13 mouse cellular contexts compared by ENCODE assay signal in genomic region chr1:134773256-134773655, GRCm38 (mm10).
DNase-seq lines count a peak whose midpoint lies in the region; ATAC-seq and TF ChIP-seq lines count a peak whose summit lies in the region.
"Had no signal": no experiment of that assay in that cellular context is flagged by ENCODE, and none has a peak within 500 bp of the region (broad histone marks: within the 10 kb centered on the region; RNA-seq: fewer than 3 reads in every experiment).

No protein-coding gene starts in this region.

- WGBS in heart, embryonic 12.5 days, result 69% methylated on average over 12 of the region's 12 CpGs
- 58% methylated on average over 12 of the region's 12 CpGs for WGBS in heart, embryonic 11.5 days (ENCODE audit: insufficient replicate concordance)
- WGBS in lung, embryonic 16.5 days, result 32% methylated on average over 12 of the region's 12 CpGs
- WGBS in heart, postnatal 0 days, result 65% methylated on average over 12 of the region's 12 CpGs
- 56% methylated on average over 12 of the region's 12 CpGs for WGBS in stomach, embryonic 15.5 days

- H3K4me2 ChIP-seq in heart, embryonic 12.5 days, result no peak overlapping the region
- no peak overlapping the region for H3K4me2 ChIP-seq in heart, embryonic 11.5 days
- H3K4me2 ChIP-seq in lung, embryonic 16.5 days (ENCODE audit: low read depth, low read length), result no peak overlapping the region
- no peak overlapping the region for H3K4me2 ChIP-seq in heart, postnatal 0 days (ENCODE audit: low read depth, low read length)
- H3K4me2 ChIP-seq in stomach, embryonic 15.5 days, result no peak overlapping the region
- H3K4me2 ChIP-seq: embryonic facial prominence, embryonic 12.5 days; hindbrain, embryonic 14.5 days had no signal

- no peak for TF ChIP-seq CTCF in heart, postnatal 0 days (IDR thresholded peaks at IDR 0.05; ENCODE audit: low read depth)

- H3K4me3 ChIP-seq in heart, embryonic 12.5 days, result no peak overlapping the region
- H3K4me3 ChIP-seq in heart, embryonic 11.5 days (ENCODE audit: low read depth, low read length), result no peak overlapping the region
- H3K4me3 ChIP-seq in lung, embryonic 16.5 days (ENCODE audit: low read length), result no peak overlapping the region
- H3K4me3 ChIP-seq in heart, postnatal 0 days (ENCODE audit: low read depth, low read length), result no peak overlapping the region
- no peak overlapping the region for H3K4me3 ChIP-seq in stomach, embryonic 15.5 days (replicated peaks)
- H3K4me3 ChIP-seq: embryonic facial prominence, embryonic 12.5 days had no signal

- peak overlapping the region; percentile 22; the same call in 1 of the 2 replicates for H3K27ac ChIP-seq in heart, embryonic 12.5 days (ENCODE audit: poor library complexity, severe bottlenecking)
- H3K27ac ChIP-seq in heart, embryonic 11.5 days (ENCODE audit: low read depth, low read length), result no peak overlapping the region
- H3K27ac ChIP-seq in lung, embryonic 16.5 days (ENCODE audit: low read length), result peak overlapping the region; percentile 91
- peak overlapping the region; percentile 31 for H3K27ac ChIP-seq in heart, postnatal 0 days (ENCODE audit: low read depth)
- H3K27ac ChIP-seq in stomach, embryonic 15.5 days, result peak overlapping the region; percentile 93
- H3K27ac ChIP-seq: embryonic facial prominence, embryonic 12.5 days; hindbrain, embryonic 14.5 days; macrophage had no signal

- DNase-seq in lung, adult 18-20 months, result no peak
- no peak for DNase-seq in heart, postnatal 0 days (ENCODE audit: low spot score)
- DNase-seq in thymus, postnatal 36 days, result no peak
- DNase-seq: cerebellum, postnatal 10 days; right cerebral cortex, postnatal 4 days; thymus, postnatal 25 days had no signal

- peaks cover 73% of the 10 kb centered on the region for H3K36me3 ChIP-seq in heart, embryonic 12.5 days
- peaks cover 12% of the 10 kb centered on the region for H3K36me3 ChIP-seq in heart, embryonic 11.5 days (ENCODE audit: control insufficient read depth, insufficient read depth, low read length)
- H3K36me3 ChIP-seq in lung, embryonic 16.5 days (ENCODE audit: control insufficient read depth, insufficient read depth, low read length), result peaks cover 8% of the 10 kb centered on the region; the same call in 1 of the 2 replicates
- peaks cover 77% of the 10 kb centered on the region for H3K36me3 ChIP-seq in heart, postnatal 0 days (replicated peaks; ENCODE audit: control insufficient read depth, insufficient read depth, low read length)
- H3K36me3 ChIP-seq in stomach, embryonic 15.5 days, result peaks cover 3% of the 10 kb centered on the region; the same call in 1 of the 2 replicates

- ATAC-seq in heart, embryonic 12.5 days (ENCODE audit: insufficient number of reproducible peaks, low FRiP score), result no peak
- no peak for ATAC-seq in heart, embryonic 11.5 days (replicated peaks; ENCODE audit: insufficient number of reproducible peaks, low FRiP score, low TSS enrichment)
- peak; percentile 19; the same call in 1 of the 2 replicates for ATAC-seq in lung, embryonic 16.5 days (ENCODE audit: low read depth)
- no peak for ATAC-seq in heart, postnatal 0 days (ENCODE audit: insufficient read depth, low read depth)
- ATAC-seq in stomach, embryonic 15.5 days (ENCODE audit: insufficient read depth, low FRiP score, low read depth), result no peak

- peaks cover 50% of the 10 kb centered on the region for H3K4me1 ChIP-seq in heart, embryonic 12.5 days (replicated peaks)
- peaks cover 18% of the 10 kb centered on the region for H3K4me1 ChIP-seq in heart, embryonic 11.5 days (ENCODE audit: control insufficient read depth, insufficient read depth, low read length)
- H3K4me1 ChIP-seq in lung, embryonic 16.5 days (replicated peaks; ENCODE audit: control insufficient read depth, insufficient read depth, low read length), result peaks cover 53% of the 10 kb centered on the region
- H3K4me1 ChIP-seq in heart, postnatal 0 days (ENCODE audit: control insufficient read depth, insufficient read depth), result peaks cover 23% of the 10 kb centered on the region
- H3K4me1 ChIP-seq in stomach, embryonic 15.5 days, result peaks cover 47% of the 10 kb centered on the region

- no peak for TF ChIP-seq EP300 in heart, postnatal 0 days (IDR thresholded peaks at IDR 0.05; ENCODE audit: low read depth)

- H3K27me3 ChIP-seq in heart, embryonic 12.5 days (replicated peaks), result no peaks in the 10 kb centered on the region
- no peaks in the 10 kb centered on the region for H3K27me3 ChIP-seq in heart, embryonic 11.5 days (ENCODE audit: control insufficient read depth, insufficient read depth, low read length)
- no peaks in the 10 kb centered on the region for H3K27me3 ChIP-seq in lung, embryonic 16.5 days (ENCODE audit: control insufficient read depth, insufficient read depth, low read depth, low read length)
- H3K27me3 ChIP-seq in heart, postnatal 0 days (ENCODE audit: control insufficient read depth, insufficient read depth, low read length), result no peaks in the 10 kb centered on the region
- H3K27me3 ChIP-seq in stomach, embryonic 15.5 days (replicated peaks), result no peaks in the 10 kb centered on the region
- H3K27me3 ChIP-seq: embryonic facial prominence, embryonic 12.5 days had no signal

- H3K9ac ChIP-seq in heart, embryonic 12.5 days, result no peak overlapping the region
- no peak overlapping the region for H3K9ac ChIP-seq in heart, embryonic 11.5 days (ENCODE audit: low read depth, low read length)
- peak overlapping the region; percentile 51; the same call in 1 of the 2 replicates for H3K9ac ChIP-seq in lung, embryonic 16.5 days (ENCODE audit: low read length)
- no peak overlapping the region for H3K9ac ChIP-seq in heart, postnatal 0 days (replicated peaks; ENCODE audit: low read depth, low read length)
- H3K9ac ChIP-seq in stomach, embryonic 15.5 days, result no peak overlapping the region
- H3K9ac ChIP-seq: embryonic facial prominence, embryonic 12.5 days; hindbrain, embryonic 14.5 days had no signal

- H3K9me3 ChIP-seq in heart, embryonic 12.5 days (replicated peaks), result no peaks in the 10 kb centered on the region
- no peaks in the 10 kb centered on the region for H3K9me3 ChIP-seq in heart, embryonic 11.5 days (replicated peaks; ENCODE audit: control insufficient read depth, low read length)
- no peaks in the 10 kb centered on the region for H3K9me3 ChIP-seq in lung, embryonic 16.5 days (ENCODE audit: control insufficient read depth, low read length)
- H3K9me3 ChIP-seq in heart, postnatal 0 days (replicated peaks; ENCODE audit: control insufficient read depth, low read length), result no peaks in the 10 kb centered on the region
- no peaks in the 10 kb centered on the region for H3K9me3 ChIP-seq in stomach, embryonic 15.5 days
- H3K9me3 ChIP-seq: embryonic facial prominence, embryonic 12.5 days had no signal
